Mouse (Mus musculus): ENCODE data around the gene Zcchc14. TPM values are rescaled to one million over a fixed set of nuclear protein-coding genes. Genes with fewer than 3 reads are reported as not detected.
A peak's percentile ranks its signal among the peaks of the same experiment; 100 is the strongest.

Gene Zcchc14
- 10 to 100 TPM; 61.3 to 75.3 TPM for total RNA-seq (2021)

GRCm38 (mm10) chr8:121652774-121653323 lies at the start of gene Zcchc14:
Gene Zcchc14 (minus strand): TSS chr8:121652901.
- intact Hi-C loops (cut with DNase I): loop anchor here (5.0 kb wide), 2 partner anchors 51 to 79 kb away; no protein-coding TSS in a partner anchor
- DNase-seq (ENCODE audit: low spot score in 2 of 2): peak; percentile 98

GRCm38 (mm10) chr8:121699936-121700335 lies 47.2 kb upstream of the Zcchc14 start:
- DNase-seq (ENCODE audit: low spot score in 2 of 2): no peak
- intact Hi-C loops (cut with DNase I): no loop called here

DNA sequence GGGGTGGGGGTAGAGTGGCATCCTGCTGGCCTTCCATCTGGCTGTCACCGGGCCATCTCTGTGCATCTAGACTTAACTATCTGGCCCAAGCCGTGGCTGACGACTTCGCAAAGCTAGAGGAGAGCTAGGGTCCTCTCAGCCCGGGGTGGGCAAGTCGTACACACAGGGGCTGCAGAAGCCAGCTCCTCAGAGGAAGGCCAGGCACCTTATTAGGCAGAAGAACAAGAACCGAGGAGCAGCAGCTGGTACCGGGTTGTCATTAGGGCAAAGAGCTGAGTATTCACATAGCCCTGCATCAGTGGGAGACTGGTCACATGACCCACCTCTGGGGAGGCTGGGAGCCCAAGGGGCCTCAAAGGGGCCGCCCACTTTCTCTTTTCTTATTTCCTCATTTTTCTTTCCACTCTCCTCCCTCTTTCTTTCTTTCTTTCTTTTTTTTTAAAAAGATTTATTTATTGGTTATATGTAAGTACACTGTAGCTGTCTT lies 46.0 kb upstream of the Zcchc14 start:
- DNase-seq (ENCODE audit: low spot score in 2 of 2): no peak
- intact Hi-C loops (cut with DNase I): no loop called here

DNA sequence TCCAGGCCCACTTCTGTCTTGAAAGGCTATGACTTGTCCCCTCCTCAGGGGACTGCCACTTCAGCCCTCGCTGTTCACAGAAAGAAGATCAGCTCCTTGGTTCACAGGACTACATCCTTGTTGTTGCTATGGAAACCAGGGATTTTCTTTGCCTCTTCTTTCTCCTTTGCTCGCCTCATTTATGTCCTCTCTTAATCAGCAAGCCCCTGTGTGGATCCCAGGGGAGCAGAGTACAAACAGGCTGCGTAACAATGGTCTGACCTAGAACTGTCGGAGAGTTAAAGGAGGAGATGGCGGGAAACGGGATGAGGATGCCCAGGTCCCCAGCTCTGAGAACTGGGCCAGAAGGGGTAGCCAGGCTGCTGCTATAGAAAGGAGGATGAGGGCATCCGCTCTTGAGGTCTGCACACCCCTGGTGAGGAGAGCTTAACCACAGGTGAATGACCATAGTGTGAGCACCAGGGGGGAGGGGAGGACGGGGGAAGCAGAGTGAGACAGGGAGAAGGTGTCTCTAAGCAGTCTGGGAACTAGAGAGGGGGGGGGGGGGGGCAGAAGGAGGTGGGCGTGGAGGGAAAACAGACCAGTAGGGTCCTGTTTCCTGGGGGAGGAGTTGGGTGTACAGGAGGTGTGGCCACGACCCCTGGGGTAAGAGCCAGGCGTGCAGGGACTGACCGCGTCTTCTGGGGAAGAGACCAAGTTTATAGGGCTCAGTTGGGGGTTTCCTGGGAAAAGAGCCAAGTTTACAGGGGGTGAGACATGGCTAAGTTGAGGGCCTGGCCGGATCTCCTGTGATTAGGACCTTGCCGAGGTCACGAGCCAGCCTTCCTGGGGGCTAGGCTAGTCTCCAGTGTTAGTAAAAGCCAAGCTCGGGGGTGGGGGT lies 45.3 kb upstream of the Zcchc14 start:
- intact Hi-C loops (cut with DNase I): no loop called here
- DNase-seq (ENCODE audit: low spot score in 2 of 2): peak in 1 of 2 experiments; percentile 15

DNA sequence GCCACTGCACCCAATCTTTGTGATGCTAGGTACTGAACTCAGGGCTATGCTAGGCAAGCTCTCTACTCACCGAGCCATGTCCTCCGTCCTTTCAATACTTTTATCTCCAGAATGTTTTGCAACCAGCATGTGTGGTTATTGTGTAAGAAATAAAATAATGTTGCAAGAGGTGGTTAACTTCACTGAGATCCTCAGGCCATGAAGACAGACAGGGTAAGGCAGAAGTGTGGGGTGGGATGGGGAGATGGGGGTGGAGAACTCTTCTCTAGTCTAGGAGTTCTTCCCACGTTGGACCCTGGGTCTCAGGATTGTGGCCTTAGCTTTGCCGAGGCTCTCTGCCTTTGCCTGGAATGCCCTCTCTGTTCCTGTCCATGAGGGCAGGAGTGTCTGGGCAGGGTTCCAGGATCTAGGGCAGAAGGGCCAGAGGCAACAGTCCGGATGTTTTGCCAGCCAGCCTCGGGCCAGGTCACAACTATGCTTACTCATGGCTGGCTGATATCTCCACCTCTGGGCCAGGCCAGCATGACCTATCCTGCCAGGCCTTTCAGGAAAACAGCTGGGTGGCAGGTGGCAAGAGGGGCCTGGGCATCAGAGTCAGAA lies 43.0 kb upstream of the Zcchc14 start:
- DNase-seq (ENCODE audit: low spot score in 2 of 2): no peak
- intact Hi-C loops (cut with DNase I): no loop called here

GRCm38 (mm10) chr8:121694453-121694852 lies 41.8 kb upstream of the Zcchc14 start:
- intact Hi-C loops (cut with DNase I): no loop called here
- peak in 1 of 2 experiments; percentile 30 for DNase-seq (ENCODE audit: low spot score in 2 of 2)

DNA sequence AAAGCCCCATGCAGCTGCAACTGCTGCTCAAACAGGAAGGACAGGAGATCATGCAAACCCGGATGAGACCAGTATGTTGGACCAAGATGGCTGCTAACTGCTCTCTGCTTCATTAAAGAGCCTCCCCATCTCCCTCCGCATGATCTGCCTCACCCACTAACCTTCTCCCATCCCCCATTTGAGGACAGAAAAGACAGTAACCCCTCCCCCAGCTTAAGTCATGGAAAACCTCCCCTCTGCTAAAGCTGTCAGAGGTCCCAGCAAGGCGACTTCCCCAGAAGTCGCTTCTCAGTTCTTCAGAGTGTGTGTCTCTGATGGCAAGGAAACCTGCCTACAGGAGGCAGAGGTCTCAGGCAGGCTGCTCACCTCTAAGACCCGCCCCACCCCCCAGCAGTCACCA lies 35.8 kb upstream of the Zcchc14 start:
- intact Hi-C loops (cut with DNase I): loop anchor here (5.0 kb wide), 1 partner anchor 141 kb away; no protein-coding TSS in a partner anchor
- no peak for DNase-seq (ENCODE audit: low spot score in 2 of 2)

GRCm38 (mm10) chr8:121687455-121688161 lies 34.9 kb upstream of the Zcchc14 start:
- intact Hi-C loops (cut with DNase I): loop anchor here (2.0 to 5.0 kb wide), 2 partner anchors 85 to 140 kb away; no protein-coding TSS in a partner anchor
- peak; percentile 59 to 68 for DNase-seq (ENCODE audit: low spot score in 2 of 2)

- peak in 1 of 2 experiments; percentile 23 for DNase-seq (ENCODE audit: low spot score in 2 of 2)
- intact Hi-C loops (cut with DNase I): loop anchor here (5.0 kb wide), 1 partner anchor 138 kb away; no protein-coding TSS in a partner anchor
Observed at GRCm38 (mm10) chr8:121685419-121685818, 32.7 kb upstream of the Zcchc14 start.

DNA sequence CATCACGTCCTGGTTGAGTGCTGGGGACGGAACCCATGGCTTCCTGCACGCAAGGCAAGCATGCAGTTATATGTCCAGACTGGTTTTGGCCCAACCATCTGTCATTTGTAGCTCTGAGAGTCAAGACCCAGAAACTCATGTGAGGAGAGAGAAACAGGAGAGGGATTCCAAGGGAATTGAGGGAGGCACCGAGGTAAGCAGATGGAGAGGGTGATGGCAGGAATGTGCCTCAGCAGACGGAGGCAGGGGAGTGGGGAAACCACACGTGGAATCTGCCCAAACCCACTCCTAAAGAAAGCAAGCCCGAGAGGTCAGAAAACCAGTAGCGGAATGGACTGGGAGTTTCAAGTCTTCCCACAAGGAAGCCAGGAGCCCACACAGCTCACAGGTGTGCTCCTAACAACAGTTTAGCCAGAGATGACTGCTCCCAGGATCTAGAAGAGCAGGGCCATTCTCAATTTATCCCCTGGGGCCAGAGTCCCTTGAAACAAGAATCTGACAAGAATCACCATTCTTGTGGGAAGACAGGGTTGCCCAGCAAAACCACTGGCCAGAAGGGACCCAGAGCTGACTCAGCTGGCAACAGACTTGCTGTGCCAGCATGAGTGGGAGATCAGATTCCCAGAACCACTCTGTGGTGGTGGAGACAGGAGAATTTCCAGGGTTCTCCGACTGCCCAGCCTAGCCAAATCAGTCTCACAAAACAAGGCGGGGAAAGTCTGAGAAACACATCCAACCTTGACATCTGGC lies 30.6 kb upstream of the Zcchc14 start:
- intact Hi-C loops (cut with DNase I): no loop called here
- peak in 1 of 2 experiments; percentile 24 for DNase-seq (ENCODE audit: low spot score in 2 of 2)

DNA sequence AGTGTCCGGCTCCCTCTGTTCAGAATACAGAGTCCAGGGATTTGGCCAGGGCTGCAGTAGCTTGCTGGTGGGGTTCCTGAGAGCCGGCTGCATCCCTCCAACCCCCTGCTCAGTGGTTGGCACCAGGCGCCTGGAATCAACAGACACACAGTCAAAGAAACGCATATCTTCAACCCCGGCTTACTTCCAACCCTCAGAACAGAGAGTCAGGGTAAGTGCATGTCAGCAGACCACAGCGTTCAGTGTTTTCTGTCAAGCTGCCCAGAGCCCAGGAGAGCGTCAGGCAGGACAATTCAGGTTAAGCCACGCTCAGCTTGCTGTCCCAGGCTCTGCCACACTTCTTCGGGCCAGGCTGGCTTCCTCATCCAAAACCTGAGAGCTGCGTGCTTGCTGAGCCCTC lies 28.8 kb upstream of the Zcchc14 start:
- no peak for DNase-seq (ENCODE audit: low spot score in 2 of 2)
- intact Hi-C loops (cut with DNase I): no loop called here

DNA sequence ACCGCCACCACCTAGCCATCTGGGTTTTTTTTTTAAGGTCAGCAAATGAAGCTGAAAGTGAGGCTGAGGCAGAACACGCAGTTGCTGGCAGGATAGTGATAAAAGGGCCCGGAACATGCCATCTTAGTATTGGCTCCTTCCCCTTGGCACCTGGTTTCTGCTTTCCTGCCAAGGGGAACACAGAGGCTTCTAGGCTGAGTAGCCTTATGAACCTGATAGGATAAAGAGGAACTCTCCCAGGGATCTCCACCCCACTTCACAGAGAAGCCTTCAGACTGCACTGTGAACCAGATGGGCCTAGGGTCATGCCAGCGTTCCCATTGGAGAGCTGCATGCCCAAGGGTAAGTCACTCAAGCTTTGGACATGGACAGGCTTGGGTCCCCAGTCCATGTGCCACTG lies 28.2 kb upstream of the Zcchc14 start:
- DNase-seq (ENCODE audit: low spot score in 2 of 2): no peak
- intact Hi-C loops (cut with DNase I): no loop called here

DNA sequence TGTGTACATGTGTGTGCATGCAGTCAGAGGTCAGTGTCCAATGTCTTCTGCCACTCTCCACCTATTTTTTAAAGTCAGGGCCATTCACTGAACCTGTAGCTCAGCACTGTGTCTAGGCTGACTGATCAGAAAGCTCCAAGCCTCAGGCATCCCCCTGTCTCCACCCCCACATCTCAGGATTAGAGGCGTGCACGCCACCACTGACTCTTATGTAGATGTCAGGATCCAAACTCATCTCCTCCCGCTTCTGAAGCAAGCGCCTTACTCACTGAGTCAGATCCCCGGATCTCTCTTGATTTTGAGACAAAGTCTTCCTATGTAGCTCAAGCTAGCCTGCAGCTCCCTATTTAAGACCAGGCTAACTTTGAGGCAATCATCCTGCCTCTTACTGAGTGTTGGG lies 26.0 kb upstream of the Zcchc14 start:
- intact Hi-C loops (cut with DNase I): no loop called here
- no peak for DNase-seq (ENCODE audit: low spot score in 2 of 2)

DNA sequence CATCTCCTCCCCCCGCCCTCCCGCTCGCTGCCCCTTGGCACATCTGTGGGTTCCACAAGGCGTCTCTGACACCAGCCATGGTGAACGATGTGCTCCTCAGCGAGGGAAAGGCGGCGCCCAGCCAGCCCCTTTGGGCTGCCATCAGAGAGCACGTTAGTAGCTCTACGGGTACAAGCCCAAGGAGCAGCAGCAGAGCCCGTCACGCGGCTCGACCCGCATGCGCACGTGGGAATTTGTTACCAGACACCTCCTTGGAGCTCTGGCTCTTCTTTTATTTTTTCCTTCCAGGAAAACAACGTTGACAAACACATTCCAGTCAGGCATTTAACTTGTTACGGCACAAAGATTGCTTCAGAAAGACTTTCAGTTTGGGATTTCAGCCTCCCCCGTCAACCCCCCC lies 23.0 kb upstream of the Zcchc14 start:
- DNase-seq (ENCODE audit: low spot score in 2 of 2): peak in 1 of 2 experiments; percentile 43
- intact Hi-C loops (cut with DNase I): no loop called here

- no peak for DNase-seq (ENCODE audit: low spot score in 2 of 2)
- intact Hi-C loops (cut with DNase I): no loop called here
Observed at GRCm38 (mm10) chr8:121675161-121675560, 22.5 kb upstream of the Zcchc14 start.

DNA sequence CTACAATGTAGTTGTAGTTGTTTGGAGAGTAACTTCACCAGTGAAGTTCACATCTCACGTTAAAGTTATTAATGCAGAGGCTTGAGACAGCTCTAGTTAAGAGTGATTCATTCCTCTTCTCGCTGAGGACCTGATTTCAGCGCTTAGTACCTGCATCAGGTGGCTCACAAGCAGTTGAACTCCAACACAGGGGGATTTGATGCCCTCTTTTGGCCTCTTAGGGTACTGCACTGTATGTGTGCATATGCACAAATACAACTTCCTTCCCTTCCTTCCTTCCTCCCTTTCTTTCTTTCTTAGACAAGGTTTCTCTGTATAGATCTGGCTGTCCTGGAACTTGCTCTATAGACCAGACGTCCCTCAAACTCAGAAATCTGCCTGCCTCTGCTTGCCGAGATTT lies 21.8 kb upstream of the Zcchc14 start:
- intact Hi-C loops (cut with DNase I): no loop called here
- DNase-seq (ENCODE audit: low spot score in 2 of 2): no peak

- intact Hi-C loops (cut with DNase I): no loop called here
- DNase-seq (ENCODE audit: low spot score in 2 of 2): no peak
Observed at GRCm38 (mm10) chr8:121673917-121674316, 21.2 kb upstream of the Zcchc14 start.

- no peak for DNase-seq (ENCODE audit: low spot score in 2 of 2)
- intact Hi-C loops (cut with DNase I): no loop called here
Observed at GRCm38 (mm10) chr8:121673153-121673552, 20.5 kb upstream of the Zcchc14 start.

GRCm38 (mm10) chr8:121669208-121669607 lies 16.5 kb upstream of the Zcchc14 start:
- intact Hi-C loops (cut with DNase I): no loop called here
- no peak for DNase-seq (ENCODE audit: low spot score in 2 of 2)
